8 mouse cellular contexts compared by ENCODE assay signal in genomic region chr2:120970045-120970539, GRCm38 (mm10). TPM values are rescaled to one million over a fixed set of nuclear protein-coding genes. Genes with fewer than 3 reads are reported as not detected.
DNase-seq lines count a peak whose midpoint lies in the region; ATAC-seq and TF ChIP-seq lines count a peak whose summit lies in the region.

No protein-coding gene starts in this region.

- H3K27me3 ChIP-seq in kidney, embryonic 14.5 days (ENCODE audit: control insufficient read depth, insufficient read depth, low read length) = no peaks in the 10 kb centered on the region
- H3K27me3 ChIP-seq in ES-Bruce4 (ENCODE audit: control insufficient read depth, insufficient read depth, low read length, poor library complexity, severe bottlenecking) = no peaks in the 10 kb centered on the region
- H3K27me3 ChIP-seq in liver, embryonic 16.5 days (ENCODE audit: control insufficient read depth, insufficient read depth, low read depth, low read length) = no peaks in the 10 kb centered on the region

- H3K4me1 ChIP-seq in kidney, embryonic 14.5 days (ENCODE audit: control insufficient read depth, insufficient read depth, low read length) = peaks cover 8% of the 10 kb centered on the region; the same call in 1 of the 2 replicates
- no peaks in the 10 kb centered on the region for H3K4me1 ChIP-seq in ES-Bruce4 (ENCODE audit: control insufficient read depth, insufficient read depth, low read length)
- H3K4me1 ChIP-seq in liver, embryonic 16.5 days (ENCODE audit: control insufficient read depth, low read depth, low read length) = peaks cover 23% of the 10 kb centered on the region

- peak overlapping the region; percentile 74; the same call in 1 of the 2 replicates for H3K27ac ChIP-seq in kidney, embryonic 14.5 days (ENCODE audit: low read depth, low read length)
- no peak overlapping the region for H3K27ac ChIP-seq in ES-Bruce4 (ENCODE audit: insufficient read depth, low read length)
- peak overlapping the region; percentile 91 for H3K27ac ChIP-seq in liver, embryonic 16.5 days (ENCODE audit: low read length)

- H3K9me3 ChIP-seq in kidney, embryonic 14.5 days (ENCODE audit: control insufficient read depth, low read length) = no peaks in the 10 kb centered on the region
- H3K9me3 ChIP-seq in ES-Bruce4 (replicated peaks; ENCODE audit: control insufficient read depth, insufficient read depth, low read length, poor library complexity, severe bottlenecking) = no peaks in the 10 kb centered on the region
- no peaks in the 10 kb centered on the region for H3K9me3 ChIP-seq in liver, embryonic 16.5 days (replicated peaks; ENCODE audit: control insufficient read depth, low read length)

- H3K36me3 ChIP-seq in kidney, embryonic 14.5 days (ENCODE audit: control insufficient read depth, insufficient read depth, low read length) = no peaks in the 10 kb centered on the region; the same call in 1 of the 2 replicates
- no peaks in the 10 kb centered on the region for H3K36me3 ChIP-seq in ES-Bruce4 (ENCODE audit: control insufficient read depth, insufficient read depth, low read length, poor library complexity, severe bottlenecking)
- H3K36me3 ChIP-seq in liver, embryonic 16.5 days (ENCODE audit: control insufficient read depth, insufficient read depth) = no peaks in the 10 kb centered on the region

- peak overlapping the region; percentile 92 for H3K9ac ChIP-seq in kidney, embryonic 14.5 days (ENCODE audit: low read depth, low read length)
- peak overlapping the region; percentile 87 for H3K9ac ChIP-seq in ES-Bruce4 (ENCODE audit: low read depth, poor library complexity, severe bottlenecking)
- peak overlapping the region; percentile 96 for H3K9ac ChIP-seq in liver, embryonic 16.5 days (ENCODE audit: low read depth, low read length)

- no peak for TF ChIP-seq CTCF in ES-Bruce4 (IDR thresholded peaks at IDR 0.05; ENCODE audit: low read depth, low read length)

- DNase-seq in kidney, adult 8-10 months = no peak
- peak; percentile 50 to 54 for DNase-seq in cerebellum, postnatal 14 days
- DNase-seq in yolk sac, embryonic 10.5 days (ENCODE audit: low spot score) = no peak

- TF ChIP-seq EP300 in ES-Bruce4 (IDR thresholded peaks at IDR 0.05; ENCODE audit: insufficient read depth, low read depth, low read length) = no peak

- TF ChIP-seq POLR2A in ES-Bruce4 (IDR thresholded peaks at IDR 0.05; ENCODE audit: insufficient read depth, low read length) = no peak

- peak; percentile 13; the same call in 1 of the 2 replicates for ATAC-seq in kidney, embryonic 14.5 days (ENCODE audit: low FRiP score, low TSS enrichment)
- peak; percentile 10 to 25; a peak in 1 of 4 replicates for ATAC-seq in hematopoietic stem cell, adult 5-6 weeks (replicated peaks in 1 of 2; ENCODE audit: insufficient read depth in 1 of 2, low FRiP score in 2 of 2, low TSS enrichment in 1 of 2, low read depth in 1 of 2, poor library complexity in 2 of 2, severe bottlenecking in 2 of 2)
- ATAC-seq in liver, embryonic 16.5 days (ENCODE audit: low read depth) = peak; percentile 49
- ATAC-seq in activated CD4-positive, CD25-positive, alpha-beta regulatory T cell, adult 4 months = no peak

- H3K4me2 ChIP-seq in kidney, embryonic 14.5 days (replicated peaks; ENCODE audit: low read depth, low read length) = peak overlapping the region; percentile 65
- peak overlapping the region; percentile 70 for H3K4me2 ChIP-seq in liver, embryonic 16.5 days (ENCODE audit: low read depth, low read length)

- peak overlapping the region; percentile 88 for H3K4me3 ChIP-seq in kidney, embryonic 14.5 days (ENCODE audit: low read length)
- H3K4me3 ChIP-seq in ES-Bruce4 (ENCODE audit: low read depth, low read length) = peak overlapping the region; percentile 91
- H3K4me3 ChIP-seq in liver, embryonic 16.5 days (ENCODE audit: low read depth, low read length) = peak overlapping the region; percentile 95

- under 1% methylated on average over 23 of the region's 23 CpGs for WGBS in kidney, embryonic 14.5 days
- under 1% methylated on average over 23 of the region's 23 CpGs for WGBS in liver, embryonic 16.5 days (ENCODE audit: insufficient replicate concordance)

RNA-seq across cellular contexts. Expression of gene Ubr1, which starts 0.4 kb away (rescaled TPM):
- polyA plus RNA-seq in kidney, embryonic 14.5 days (2014; fragmentation: Nextera tagmentation; extraction: Ambion mirVana) = 17.9 and 30.5 TPM in 2 replicates
- 29.5 and 30.6 TPM in 2 replicates for polyA plus RNA-seq in ES-Bruce4 (2011; ENCODE audit: insufficient read depth, insufficient read length, low read depth, missing spikeins)
- total RNA-seq in hematopoietic stem cell, adult 5-6 weeks (2017) = 32.1 and 39.5 TPM in 2 replicates
- polyA plus RNA-seq in liver, embryonic 16.5 days (2015; fragmentation: Nextera tagmentation; extraction: Ambion mirVana) = 10.8 and 11.1 TPM in 2 replicates
- 10 to 100 TPM; 32.0 to 46.4 TPM for polyA plus RNA-seq in activated CD4-positive, CD25-positive, alpha-beta regulatory T cell, adult 4 months (2017; shearing (Covaris generic))

RNA-seq across cellular contexts. Expression of gene Tmem62, which starts 6.7 kb away (rescaled TPM):
- 6.1 and 6.5 TPM in 2 replicates for polyA plus RNA-seq in kidney, embryonic 14.5 days (2014; fragmentation: Nextera tagmentation; extraction: Ambion mirVana)
- polyA plus RNA-seq in ES-Bruce4 (2011; ENCODE audit: insufficient read depth, insufficient read length, low read depth, missing spikeins) = 4.0 and 9.5 TPM in 2 replicates
- 5.5 and 9.8 TPM in 2 replicates for total RNA-seq in hematopoietic stem cell, adult 5-6 weeks (2017)
- polyA plus RNA-seq in liver, embryonic 16.5 days (2015; fragmentation: Nextera tagmentation; extraction: Ambion mirVana) = 2.2 and 2.4 TPM in 2 replicates
- polyA plus RNA-seq in activated CD4-positive, CD25-positive, alpha-beta regulatory T cell, adult 4 months (2017; shearing (Covaris generic)) = 10 to 100 TPM; 10.6 to 13.4 TPM

RNA-seq across cellular contexts. Expression of gene Ccndbp1, which starts 38.1 kb away (rescaled TPM):
- polyA plus RNA-seq in kidney, embryonic 14.5 days (2014; fragmentation: Nextera tagmentation; extraction: Ambion mirVana) = 48.0 and 53.6 TPM in 2 replicates
- polyA plus RNA-seq in ES-Bruce4 (2011; ENCODE audit: insufficient read depth, insufficient read length, low read depth, missing spikeins) = 30.9 and 33.9 TPM in 2 replicates
- 76.1 and 98.5 TPM in 2 replicates for total RNA-seq in hematopoietic stem cell, adult 5-6 weeks (2017)
- polyA plus RNA-seq in liver, embryonic 16.5 days (2015; fragmentation: Nextera tagmentation; extraction: Ambion mirVana) = 54.4 and 55.3 TPM in 2 replicates
- 100 to 1,000 TPM; 141 to 151 TPM for polyA plus RNA-seq in activated CD4-positive, CD25-positive, alpha-beta regulatory T cell, adult 4 months (2017; shearing (Covaris generic))

Comparison
In these comparisons a context has a peak if more than half of its experiments do, and no peak if none do; other contexts are left out.
1. DNase-seq: peak in cerebellum, postnatal 14 days (2 of 2); none in kidney, adult 8-10 months (0 of 2) and yolk sac, embryonic 10.5 days (single experiment).
2. Peak in every context shown above with its lines, with median percentiles within 50 percentile points of each other: H3K4me3 ChIP-seq and H3K9ac ChIP-seq.